ENCODE assay signal across 8 mouse cellular contexts in the genomic region with DNA sequence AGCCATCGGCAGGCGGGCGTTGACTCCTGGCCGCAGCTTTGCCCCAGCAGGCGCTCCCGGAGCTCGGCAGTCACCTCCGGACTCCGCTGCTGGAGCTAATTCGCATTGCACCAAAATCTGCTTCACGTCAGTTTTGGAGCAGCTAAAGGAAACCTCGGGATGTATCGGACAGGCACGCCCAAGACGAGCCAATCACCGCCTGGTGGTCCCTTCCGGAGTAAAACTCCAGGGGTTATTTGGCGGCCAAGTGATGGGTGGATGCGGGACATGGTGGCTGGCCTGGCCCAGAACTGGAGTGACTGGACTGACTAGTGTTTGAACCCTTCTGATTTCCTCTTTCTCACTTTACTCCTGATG. TPM values are rescaled to one million over a fixed set of nuclear protein-coding genes. Genes with fewer than 3 reads are reported as not detected.
DNase-seq lines count a peak whose midpoint lies in the region; ATAC-seq and TF ChIP-seq lines count a peak whose summit lies in the region.

No protein-coding gene starts in this region.

- no peaks in the 10 kb centered on the region for H3K9me3 ChIP-seq in kidney, postnatal 0 days (replicated peaks; ENCODE audit: low read length)
- peaks cover 5% of the 10 kb centered on the region; the same call in 1 of the 2 replicates for H3K9me3 ChIP-seq in embryonic facial prominence, embryonic 10.5 days
- peaks cover 7% of the 10 kb centered on the region; the same call in 1 of the 2 replicates for H3K9me3 ChIP-seq in hindbrain, embryonic 13.5 days
- peaks cover 5% of the 10 kb centered on the region; the same call in 1 of the 2 replicates for H3K9me3 ChIP-seq in midbrain, embryonic 16.5 days (replicated peaks; ENCODE audit: control insufficient read depth, low read length, poor library complexity, severe bottlenecking)

- no peak overlapping the region for H3K27ac ChIP-seq in kidney, postnatal 0 days
- peak overlapping the region; percentile 72; the same call in 1 of the 2 replicates for H3K27ac ChIP-seq in embryonic facial prominence, embryonic 10.5 days (replicated peaks)
- H3K27ac ChIP-seq in hindbrain, embryonic 13.5 days: peak overlapping the region; percentile 76
- H3K27ac ChIP-seq in midbrain, embryonic 16.5 days (ENCODE audit: low read length): peak overlapping the region; percentile 70

- no peak for TF ChIP-seq CTCF in kidney, postnatal 0 days (IDR thresholded peaks at IDR 0.05; ENCODE audit: low read depth)

- peak overlapping the region; percentile 98 for H3K4me2 ChIP-seq in kidney, postnatal 0 days (ENCODE audit: low read length)
- H3K4me2 ChIP-seq in hindbrain, embryonic 13.5 days: peak overlapping the region; percentile 97
- peak overlapping the region; percentile 98 for H3K4me2 ChIP-seq in midbrain, embryonic 16.5 days (ENCODE audit: low read length)

- 0 out of 2 replicates have a peak, but pooled peaks cover 13% of the 10 kb centered on the region for H3K27me3 ChIP-seq in kidney, postnatal 0 days (ENCODE audit: insufficient read depth, low read length)
- peaks cover 64% of the 10 kb centered on the region for H3K27me3 ChIP-seq in embryonic facial prominence, embryonic 10.5 days (replicated peaks; ENCODE audit: low read depth, poor library complexity, severe bottlenecking)
- peaks cover 19% of the 10 kb centered on the region for H3K27me3 ChIP-seq in hindbrain, embryonic 13.5 days
- peaks cover 10% of the 10 kb centered on the region for H3K27me3 ChIP-seq in midbrain, embryonic 16.5 days (ENCODE audit: control insufficient read depth, insufficient read depth, low read depth, low read length)

- H3K4me1 ChIP-seq in kidney, postnatal 0 days (replicated peaks; ENCODE audit: insufficient read depth, low read length): peaks cover 2% of the 10 kb centered on the region; the same call in 1 of the 2 replicates
- H3K4me1 ChIP-seq in embryonic facial prominence, embryonic 10.5 days: peaks cover 26% of the 10 kb centered on the region
- peaks cover 21% of the 10 kb centered on the region for H3K4me1 ChIP-seq in hindbrain, embryonic 13.5 days (replicated peaks)
- H3K4me1 ChIP-seq in midbrain, embryonic 16.5 days (ENCODE audit: control insufficient read depth, insufficient read depth, low read length): peaks cover 15% of the 10 kb centered on the region; the same call in 1 of the 2 replicates

- no peak for DNase-seq in kidney, postnatal 0 days (ENCODE audit: low spot score)
- DNase-seq in kidney, postnatal 4 days: no peak
- no peak for DNase-seq in embryonic facial prominence, embryonic 10.5 days (ENCODE audit: low spot score)
- no peak for DNase-seq in spleen, adult 18-20 months
- no peak for DNase-seq in urinary bladder, postnatal 14 days (ENCODE audit: low spot score)
- DNase-seq in lung, postnatal 4 days: no peak

- H3K9ac ChIP-seq in kidney, postnatal 0 days (ENCODE audit: low read depth, low read length): no peak overlapping the region
- H3K9ac ChIP-seq in hindbrain, embryonic 13.5 days: peak overlapping the region; percentile 80
- peak overlapping the region; percentile 79 for H3K9ac ChIP-seq in midbrain, embryonic 16.5 days (ENCODE audit: low read depth, low read length)

- ATAC-seq in kidney, postnatal 0 days (replicated peaks; ENCODE audit: low FRiP score, low read depth): no peak; the same call in 1 of the 2 replicates
- peak; percentile 44; the same call in 1 of the 2 replicates for ATAC-seq in hindbrain, embryonic 13.5 days (ENCODE audit: low FRiP score)
- ATAC-seq in midbrain, embryonic 16.5 days: peak; percentile 7; the same call in 1 of the 2 replicates

- WGBS in kidney, postnatal 0 days: 1% methylated on average over 19 of the region's 19 CpGs
- WGBS in embryonic facial prominence, embryonic 10.5 days: under 1% methylated on average over 19 of the region's 19 CpGs
- WGBS in hindbrain, embryonic 13.5 days: 0% methylated on average over 19 of the region's 19 CpGs
- under 1% methylated on average over 19 of the region's 19 CpGs for WGBS in midbrain, embryonic 16.5 days

- peak overlapping the region; percentile 60 for H3K4me3 ChIP-seq in kidney, postnatal 0 days (replicated peaks; ENCODE audit: low read depth, low read length)
- H3K4me3 ChIP-seq in embryonic facial prominence, embryonic 10.5 days: peak overlapping the region; percentile 81
- H3K4me3 ChIP-seq in hindbrain, embryonic 13.5 days: peak overlapping the region; percentile 72
- H3K4me3 ChIP-seq in midbrain, embryonic 16.5 days (ENCODE audit: low read depth, low read length): peak overlapping the region; percentile 65

- H3K36me3 ChIP-seq in kidney, postnatal 0 days (ENCODE audit: insufficient read depth, low read length): no peaks in the 10 kb centered on the region
- H3K36me3 ChIP-seq in embryonic facial prominence, embryonic 10.5 days (replicated peaks): no peaks in the 10 kb centered on the region
- no peaks in the 10 kb centered on the region for H3K36me3 ChIP-seq in hindbrain, embryonic 13.5 days
- H3K36me3 ChIP-seq in midbrain, embryonic 16.5 days (ENCODE audit: control insufficient read depth, insufficient read depth, low read length): no peaks in the 10 kb centered on the region

RNA-seq across cellular contexts. Expression of a gene that starts 0.7 kb away (rescaled TPM):
- polyA plus RNA-seq in kidney, postnatal 0 days (2015; fragmentation: Nextera tagmentation; extraction: Ambion mirVana): 1.2 and 1.5 TPM in 2 replicates
- polyA plus RNA-seq in embryonic facial prominence, embryonic 10.5 days (2016; fragmentation: Nextera tagmentation; extraction: Ambion mirVana): 0.59 and 0.74 TPM in 2 replicates
- polyA plus RNA-seq in hindbrain, embryonic 13.5 days (2015; fragmentation: Nextera tagmentation; extraction: Ambion mirVana): 3.5 and 3.6 TPM in 2 replicates
- polyA plus RNA-seq in midbrain, embryonic 16.5 days (2015; fragmentation: Nextera tagmentation; extraction: Ambion mirVana): 7.2 and 7.7 TPM in 2 replicates
